Mouse (Mus musculus): ENCODE results near the gene Snrnp70.
A peak's percentile ranks its signal among the peaks of the same experiment; 100 is the strongest.

Gene Snrnp70

GRCm38 (mm10) chr7:45335056-45335455 lies 60.5 kb downstream of the Snrnp70 start, which contains the start of gene Hrc:
Gene Hrc, plus strand, starts transcription at chr7:45335290.
- no peak for DNase-seq

- DNase-seq, result no peak
Measured at GRCm38 (mm10) chr7:45334605-45335004, 60.9 kb downstream of the Snrnp70 start.

GRCm38 (mm10) chr7:45333431-45333982 lies 62.0 kb downstream of the Snrnp70 start, which contains the start of gene Trpm4:
Gene Trpm4, minus strand, starts transcription at chr7:45333780.
- DNase-seq, result peak; percentile 93

GRCm38 (mm10) chr7:45332685-45333425 lies 62.7 kb downstream of the Snrnp70 start:
- DNase-seq, result peak; percentile 73

GRCm38 (mm10) chr7:45331502-45331901 lies 64.0 kb downstream of the Snrnp70 start:
- no peak for DNase-seq

- no peak for DNase-seq
Measured at GRCm38 (mm10) chr7:45328841-45329475, 66.6 kb downstream of the Snrnp70 start.

Measured in thymus, postnatal 4 days (tissue).